Mouse (Mus musculus): ENCODE measurements around the gene Arhgap28.

DNA sequence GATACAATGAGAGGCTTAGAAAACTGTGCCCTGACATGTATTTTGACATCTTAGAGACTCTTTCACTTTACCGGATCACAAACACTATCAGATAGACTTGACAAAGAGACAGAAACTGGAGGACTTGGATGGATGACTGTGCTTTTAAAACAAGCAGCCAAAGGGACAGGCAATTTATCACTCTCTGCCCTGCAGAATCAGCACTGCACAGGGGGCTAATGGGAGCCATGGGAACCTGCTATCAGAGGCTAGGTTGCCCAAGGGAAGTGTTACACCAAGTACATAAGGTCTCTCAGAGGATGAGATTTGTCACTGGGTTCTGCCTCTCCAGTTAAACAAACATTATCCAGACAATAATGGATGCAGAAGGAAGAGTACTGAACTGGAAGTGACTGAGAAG, 33.1 kb upstream of the Arhgap28 start:
- TF ChIP-seq EP300 (IDR thresholded peaks at IDR 0.05; ENCODE audit: low read depth) (no peak), CTCF (IDR thresholded peaks at IDR 0.05; ENCODE audit: low read depth) (no peak)
